Mouse (Mus musculus) spleen, adult 2 months (tissue): ENCODE results near the gene Fam234b. TPM values are rescaled to one million over a fixed set of nuclear protein-coding genes. Genes with fewer than 3 reads are reported as not detected.

Source experiments
- DNase-seq, 2 experiments: peaks; one replicate each; pipeline versions ENCODE4 v3.0.0 to v3.0.0-alpha.2; 2012 to 2021; ENCODE audit warnings: low spot score in 2 of 2, low read depth in 1 of 2
- H3K27ac ChIP-seq: fragments of 200-500 bp; 2 replicates; pipeline ENCODE4 v1.5.1; 2012; ENCODE audit warnings: low read length, inconsistent platforms; ENCODE audit not compliant: insufficient read depth
- H3K27me3 ChIP-seq: fragments of 200-500 bp; 2 replicates; pipeline ENCODE4 v1.6.1; 2012; ENCODE audit warnings: mild to moderate bottlenecking, moderate library complexity, low read length, inconsistent platforms; ENCODE audit not compliant: control insufficient read depth, insufficient read depth
- H3K36me3 ChIP-seq: fragments of 200-500 bp; 2 replicates; pipeline ENCODE4 v1.6.1; 2012; ENCODE audit warnings: mild to moderate bottlenecking, low read length, inconsistent platforms; ENCODE audit not compliant: control insufficient read depth, insufficient read depth
- H3K4me1 ChIP-seq: fragments of 200-500 bp; 2 replicates; pipeline ENCODE4 v1.6.1; 2011; ENCODE audit warnings: inconsistent platforms; ENCODE audit not compliant: control insufficient read depth, insufficient read depth, insufficient read length
- H3K4me3 ChIP-seq: fragments of 200-500 bp; 2 replicates; pipeline ENCODE4 v1.5.1; 2011; ENCODE audit warnings: mild to moderate bottlenecking, inconsistent platforms; ENCODE audit not compliant: insufficient read depth, insufficient read length; ENCODE audit errors: extremely low read depth
- CTCF ChIP-seq: fragments of 200-500 bp; IDR thresholded peaks from 2 replicates; pipeline ENCODE4 v1.5.1; 2011; ENCODE audit warnings: mild to moderate bottlenecking, inconsistent platforms; ENCODE audit not compliant: insufficient read depth, insufficient read length, insufficient replicate concordance; ENCODE audit errors: extremely low read depth
- POLR2A ChIP-seq: fragments of 200-500 bp; IDR thresholded peaks from 2 replicates; pipeline ENCODE4 v1.6.1; 2011; ENCODE audit warnings: low read depth, low read length, inconsistent platforms
- WGBS: fragments of 180-500 bp; shearing (Covaris S2); methylation state at CpG from one replicate; pipeline ENCODE4 v1.1.7; 2018; 5-methylcytosine and 5-hydroxymethylcytosine counted together
- polyA plus RNA-seq: library from polyadenylated mRNA; depleted of rRNA; stranded (reverse); fragments of >200 nt; gene quantifications from 2 replicates; pipeline ENCODE4 v1.2.3, GENCODE M21; 2012

Gene Fam234b
- polyA plus RNA-seq, 1 experiment, result 16.3 TPM

GRCm38 (mm10) chr6:135271761-135272160 lies 74.0 kb downstream of the Fam234b start:
- peaks cover 5% of the 10 kb centered on the region; the same call in 1 of the 2 replicates for H3K4me1 ChIP-seq
- TF ChIP-seq CTCF (no peak), POLR2A (no peak)
- no peaks in the 10 kb centered on the region for H3K36me3 ChIP-seq
- no peak overlapping the region for H3K4me3 ChIP-seq
- no peak for DNase-seq
- no peaks in the 10 kb centered on the region for H3K27me3 ChIP-seq
- H3K27ac ChIP-seq, result no peak overlapping the region
- WGBS, result 51% methylated on average over 2 of the region's 2 CpGs

DNA sequence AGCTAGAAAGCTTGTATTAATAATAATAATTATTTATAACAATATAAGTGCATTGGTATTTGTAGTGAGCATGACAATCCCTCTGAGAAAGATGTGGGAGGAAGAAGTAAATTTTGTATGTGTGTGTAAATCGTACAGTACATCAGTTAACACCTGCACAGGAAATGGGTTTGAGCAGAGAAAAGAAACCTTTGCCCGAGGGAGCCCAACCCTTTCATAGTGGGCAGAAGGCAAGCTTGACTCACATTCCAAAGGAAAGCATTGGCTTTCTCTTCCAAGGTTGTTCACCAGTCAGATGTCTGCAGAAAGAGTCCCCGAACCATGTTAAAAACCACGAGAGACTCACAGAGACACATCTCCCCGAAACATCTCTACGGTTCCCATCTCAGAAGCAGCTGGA lies 75.3 kb downstream of the Fam234b start:
- Histone ChIP-seq H3K27ac (no peak overlapping the region), H3K36me3 (no peaks in the 10 kb centered on the region), H3K27me3 (no peaks in the 10 kb centered on the region), H3K4me3 (no peak overlapping the region), H3K4me1 (peaks cover 5% of the 10 kb centered on the region; the same call in 1 of the 2 replicates)
- TF ChIP-seq CTCF, result no peak
- no peak for TF ChIP-seq POLR2A
- DNase-seq, result no peak
- 29% methylated on average over 6 of the region's 6 CpGs for WGBS

DNA sequence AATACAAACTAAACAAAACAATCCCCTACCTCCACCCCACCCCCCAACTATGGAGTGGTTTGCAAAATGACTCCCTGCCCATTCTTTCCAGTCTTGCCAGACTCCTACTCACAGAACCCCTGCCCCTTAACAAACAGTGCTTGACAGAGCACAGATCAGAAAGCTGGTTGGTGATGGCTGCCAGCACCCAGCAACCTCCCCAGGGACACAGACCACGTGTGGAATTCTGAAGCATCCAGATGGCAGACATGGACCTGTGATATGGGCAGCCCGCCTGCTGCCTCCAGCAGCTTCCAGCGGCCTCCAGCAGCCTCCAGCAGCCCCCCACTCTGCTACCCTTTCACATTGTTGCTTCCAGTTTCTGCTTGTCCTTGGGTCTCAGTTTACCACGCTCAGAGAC lies 77.5 kb downstream of the Fam234b start:
- Histone ChIP-seq H3K36me3 (no peaks in the 10 kb centered on the region), H3K27me3 (no peaks in the 10 kb centered on the region), H3K27ac (no peak overlapping the region), H3K4me1 (peaks cover 5% of the 10 kb centered on the region; the same call in 1 of the 2 replicates), H3K4me3 (no peak overlapping the region)
- DNase-seq, result no peak
- TF ChIP-seq POLR2A (no peak), CTCF (no peak)
- 86% methylated on average over 4 of the region's 4 CpGs for WGBS

GRCm38 (mm10) chr6:135276474-135277295 lies 78.9 kb downstream of the Fam234b start:
- DNase-seq, result no peak
- 86% methylated on average over 6 of the region's 6 CpGs for WGBS
- no peaks in the 10 kb centered on the region for H3K36me3 ChIP-seq
- no peak for TF ChIP-seq CTCF
- no peak for TF ChIP-seq POLR2A
- H3K4me3 ChIP-seq, result no peak overlapping the region
- no peaks in the 10 kb centered on the region for H3K27me3 ChIP-seq
- H3K27ac ChIP-seq, result no peak overlapping the region
- H3K4me1 ChIP-seq, result peaks cover 5% of the 10 kb centered on the region; the same call in 1 of the 2 replicates

DNA sequence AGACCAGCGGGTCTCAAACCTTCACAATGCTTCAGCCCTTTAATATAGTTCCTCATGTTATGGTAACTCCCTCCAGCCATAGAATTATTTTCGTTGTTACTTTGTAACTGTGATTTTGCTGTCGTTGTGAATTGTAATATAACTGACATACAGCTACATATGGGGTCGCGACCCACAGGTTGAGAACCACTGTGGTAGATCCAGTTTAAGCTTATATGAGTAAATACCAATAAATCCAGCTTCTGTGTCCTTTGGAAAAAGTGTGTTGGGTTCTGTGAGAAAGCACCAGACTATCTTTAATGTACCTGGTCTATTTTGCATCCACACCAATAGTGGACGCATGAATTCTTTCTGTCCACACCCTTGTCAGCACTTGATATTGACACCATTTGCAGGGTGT lies 80.5 kb downstream of the Fam234b start:
- no peak overlapping the region for H3K4me3 ChIP-seq
- TF ChIP-seq CTCF, result no peak
- no peak for TF ChIP-seq POLR2A
- H3K27ac ChIP-seq, result no peak overlapping the region
- H3K27me3 ChIP-seq, result no peaks in the 10 kb centered on the region
- no peak for DNase-seq
- 72% methylated on average over 6 of the region's 6 CpGs for WGBS
- H3K36me3 ChIP-seq, result no peaks in the 10 kb centered on the region
- H3K4me1 ChIP-seq, result peaks cover 5% of the 10 kb centered on the region; the same call in 1 of the 2 replicates

GRCm38 (mm10) chr6:135279286-135279685 lies 81.5 kb downstream of the Fam234b start:
- TF ChIP-seq POLR2A (no peak), CTCF (no peak)
- Histone ChIP-seq H3K36me3 (no peaks in the 10 kb centered on the region), H3K27me3 (no peaks in the 10 kb centered on the region), H3K4me3 (no peak overlapping the region), H3K27ac (no peak overlapping the region), H3K4me1 (no peaks in the 10 kb centered on the region)
- WGBS, result 91% methylated on average over 5 of the region's 5 CpGs
- no peak for DNase-seq

- 32% methylated on average over 10 of the region's 10 CpGs for WGBS
- DNase-seq, result no peak
- H3K27me3 ChIP-seq, result no peaks in the 10 kb centered on the region
- H3K4me3 ChIP-seq, result no peak overlapping the region
- H3K27ac ChIP-seq, result no peak overlapping the region
- H3K36me3 ChIP-seq, result no peaks in the 10 kb centered on the region
- no peak for TF ChIP-seq POLR2A
- TF ChIP-seq CTCF, result no peak
- no peaks in the 10 kb centered on the region for H3K4me1 ChIP-seq
Observed at GRCm38 (mm10) chr6:135279856-135280255, 82.1 kb downstream of the Fam234b start.
